Mouse (Mus musculus): ENCODE measurements around the gene Ddx46. TPM values are rescaled to one million over a fixed set of nuclear protein-coding genes. Genes with fewer than 3 reads are reported as not detected.

Gene Ddx46
- polyA plus RNA-seq, 1 experiment from 2014 or later = 50.8 TPM

GRCm38 (mm10) chr13:55721516-55721915 is 86.7 kb downstream of the Ddx46 start:
- Histone ChIP-seq H3K4me3 (ENCODE audit: low read depth, low read length) (no peak overlapping the region), H3K4me1 (replicated peaks; ENCODE audit: control insufficient read depth, insufficient read depth, low read length) (no peaks in the 10 kb centered on the region), H3K4me2 (replicated peaks; ENCODE audit: low read depth, low read length) (no peak overlapping the region), H3K27me3 (ENCODE audit: control insufficient read depth, insufficient read depth, low read length) (no peaks in the 10 kb centered on the region), H3K9me3 (ENCODE audit: control insufficient read depth, low read length) (no peaks in the 10 kb centered on the region), H3K9ac (ENCODE audit: low read depth, low read length) (no peak overlapping the region), H3K27ac (ENCODE audit: low read depth, low read length) (no peak overlapping the region), H3K36me3 (ENCODE audit: control insufficient read depth, insufficient read depth, low read length) (peaks cover 7% of the 10 kb centered on the region; the same call in 1 of the 2 replicates)
- DNase-seq (ENCODE audit: low spot score) = no peak
- WGBS = 75% methylated on average over 8 of the region's 8 CpGs
- ATAC-seq (ENCODE audit: low FRiP score) = no peak

- WGBS = 90% methylated on average over 2 of the region's 2 CpGs
- Histone ChIP-seq H3K27ac (ENCODE audit: low read depth, low read length) (no peak overlapping the region), H3K9ac (ENCODE audit: low read depth, low read length) (no peak overlapping the region), H3K4me1 (replicated peaks; ENCODE audit: control insufficient read depth, insufficient read depth, low read length) (no peaks in the 10 kb centered on the region), H3K9me3 (ENCODE audit: control insufficient read depth, low read length) (no peaks in the 10 kb centered on the region), H3K27me3 (ENCODE audit: control insufficient read depth, insufficient read depth, low read length) (no peaks in the 10 kb centered on the region), H3K4me2 (replicated peaks; ENCODE audit: low read depth, low read length) (no peak overlapping the region), H3K36me3 (ENCODE audit: control insufficient read depth, insufficient read depth, low read length) (peaks cover 7% of the 10 kb centered on the region; the same call in 1 of the 2 replicates), H3K4me3 (ENCODE audit: low read depth, low read length) (no peak overlapping the region)
- no peak for ATAC-seq (ENCODE audit: low FRiP score)
- DNase-seq (ENCODE audit: low spot score) = no peak
Observed at GRCm38 (mm10) chr13:55721995-55722394, 87.2 kb downstream of the Ddx46 start.

GRCm38 (mm10) chr13:55726598-55727119 is 91.8 kb downstream of the Ddx46 start:
- no peak for DNase-seq (ENCODE audit: low spot score)
- H3K36me3 ChIP-seq (ENCODE audit: control insufficient read depth, insufficient read depth, low read length) = peaks cover 4% of the 10 kb centered on the region; the same call in 1 of the 2 replicates
- H3K4me1 ChIP-seq (replicated peaks; ENCODE audit: control insufficient read depth, insufficient read depth, low read length) = no peaks in the 10 kb centered on the region
- H3K9me3 ChIP-seq (ENCODE audit: control insufficient read depth, low read length) = no peaks in the 10 kb centered on the region
- 3% methylated on average over 4 of the region's 4 CpGs for WGBS
- peak overlapping the region; percentile 58 for H3K4me3 ChIP-seq (ENCODE audit: low read depth, low read length)
- H3K4me2 ChIP-seq (replicated peaks; ENCODE audit: low read depth, low read length) = peak overlapping the region; percentile 58
- H3K27ac ChIP-seq (ENCODE audit: low read depth, low read length) = peak overlapping the region; percentile 96
- ATAC-seq (ENCODE audit: low FRiP score) = no peak
- no peaks in the 10 kb centered on the region for H3K27me3 ChIP-seq (ENCODE audit: control insufficient read depth, insufficient read depth, low read length)
- peak overlapping the region; percentile 77 for H3K9ac ChIP-seq (ENCODE audit: low read depth, low read length)

DNA sequence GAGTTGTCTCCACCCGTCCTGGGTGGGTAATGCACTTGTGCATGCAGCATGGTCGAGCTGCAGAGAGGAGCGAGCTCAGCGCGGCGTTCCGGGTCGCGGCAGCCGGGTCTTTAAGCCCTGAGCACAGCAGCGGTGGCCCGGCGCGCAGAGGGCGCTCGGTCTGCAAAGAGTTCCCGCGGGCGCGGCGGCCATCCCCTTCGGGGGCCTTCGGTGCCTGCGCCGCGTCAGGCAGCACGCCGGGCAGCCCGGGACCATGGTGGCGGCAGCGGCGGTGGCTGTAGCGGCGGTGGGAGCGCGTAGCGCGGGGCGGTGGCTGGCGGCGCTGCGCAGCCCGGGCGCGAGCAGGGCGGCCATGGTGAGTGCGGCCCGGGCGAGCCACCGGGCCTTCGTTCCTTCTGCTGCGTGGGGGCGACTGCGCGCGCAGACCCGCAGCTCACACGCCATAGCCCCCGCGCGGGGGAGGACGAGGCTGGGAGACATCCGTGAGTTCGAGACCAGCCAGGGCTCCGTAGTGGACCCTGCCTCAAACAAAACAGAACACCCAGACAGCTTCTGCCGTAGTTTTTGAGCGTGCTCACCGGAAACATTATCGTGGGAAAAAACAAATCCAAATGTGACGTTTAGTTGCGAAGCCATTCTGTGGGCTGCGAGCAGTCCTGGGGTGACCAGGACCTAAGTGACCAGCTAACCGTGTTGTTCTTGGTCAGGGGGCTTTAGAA is 92.5 kb downstream of the Ddx46 start, which contains the start of gene Pcbd2:
Gene Pcbd2 (plus strand): TSS at position 249 of the 719 bp plus-strand sequence.
- Histone ChIP-seq H3K4me1 (replicated peaks; ENCODE audit: control insufficient read depth, insufficient read depth, low read length) (no peaks in the 10 kb centered on the region), H3K4me3 (ENCODE audit: low read depth, low read length) (peak within 1 kb of the TSS; percentile 58), H3K4me2 (replicated peaks; ENCODE audit: low read depth, low read length) (peak within 1 kb of the TSS; percentile 58), H3K9ac (ENCODE audit: low read depth, low read length) (peak within 1 kb of the TSS; percentile 77), H3K27me3 (ENCODE audit: control insufficient read depth, insufficient read depth, low read length) (no peaks in the 10 kb centered on the region), H3K27ac (ENCODE audit: low read depth, low read length) (peak within 1 kb of the TSS; percentile 96), H3K9me3 (ENCODE audit: control insufficient read depth, low read length) (no peaks in the 10 kb centered on the region), H3K36me3 (ENCODE audit: control insufficient read depth, insufficient read depth, low read length) (0 out of 2 replicates have a peak, but pooled peaks cover 2% of the 10 kb centered on the region)
- ATAC-seq (ENCODE audit: low FRiP score) (peak; percentile 90), DNase-seq (ENCODE audit: low spot score) (peak; percentile 85)
- WGBS = under 1% methylated on average over 55 of the region's 73 CpGs

DNA sequence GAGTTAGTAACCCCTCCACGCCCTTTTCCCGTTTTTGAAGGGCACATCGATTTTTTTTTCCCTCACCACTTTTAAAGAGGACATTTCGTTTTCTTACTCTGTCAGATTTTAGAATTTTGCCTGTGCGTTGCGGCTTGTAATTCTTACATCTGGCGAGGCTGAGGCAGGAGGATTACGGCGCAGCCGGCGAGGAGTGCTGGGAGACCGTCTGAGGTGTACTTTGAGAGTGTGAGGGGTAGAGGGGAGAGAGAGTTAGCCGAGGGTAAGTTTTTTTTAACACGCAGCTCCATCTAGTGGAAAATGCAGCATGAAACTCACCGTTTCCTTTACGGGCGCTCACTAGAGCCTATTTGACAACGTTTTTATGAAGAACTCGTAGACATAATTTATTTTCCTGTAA is 93.0 kb downstream of the Ddx46 start:
- Histone ChIP-seq H3K27me3 (ENCODE audit: control insufficient read depth, insufficient read depth, low read length) (no peaks in the 10 kb centered on the region), H3K27ac (ENCODE audit: low read depth, low read length) (peak overlapping the region; percentile 96), H3K36me3 (ENCODE audit: control insufficient read depth, insufficient read depth, low read length) (0 out of 2 replicates have a peak, but pooled peaks cover 2% of the 10 kb centered on the region), H3K4me1 (replicated peaks; ENCODE audit: control insufficient read depth, insufficient read depth, low read length) (no peaks in the 10 kb centered on the region), H3K4me2 (replicated peaks; ENCODE audit: low read depth, low read length) (peak overlapping the region; percentile 58), H3K9me3 (ENCODE audit: control insufficient read depth, low read length) (no peaks in the 10 kb centered on the region), H3K9ac (ENCODE audit: low read depth, low read length) (peak overlapping the region; percentile 77), H3K4me3 (ENCODE audit: low read depth, low read length) (peak overlapping the region; percentile 58)
- peak; percentile 75 for DNase-seq (ENCODE audit: low spot score)
- 5% methylated on average over 19 of the region's 19 CpGs for WGBS
- peak; percentile 72 for ATAC-seq (ENCODE audit: low FRiP score)

DNA sequence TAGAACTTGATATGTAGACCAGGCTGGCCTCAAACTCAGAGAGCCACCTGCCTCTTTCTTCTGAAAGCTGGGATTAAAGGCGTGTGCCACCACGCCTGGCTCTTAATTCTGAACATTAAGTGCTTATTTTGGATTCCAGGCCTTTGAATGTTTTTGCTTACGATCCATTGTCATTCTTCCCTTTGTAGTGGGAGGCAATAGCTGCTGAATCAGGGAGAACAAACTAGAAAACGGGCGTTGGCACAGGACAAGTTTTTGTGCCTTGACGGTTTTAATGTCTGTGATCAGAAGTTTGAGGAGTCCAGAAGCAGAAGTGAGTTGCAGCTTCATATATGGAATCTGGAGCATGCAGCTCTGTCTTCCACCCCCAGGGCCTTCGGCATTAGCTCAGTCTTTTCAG is 95.9 kb downstream of the Ddx46 start:
- H3K4me1 ChIP-seq (replicated peaks; ENCODE audit: control insufficient read depth, insufficient read depth, low read length) = no peaks in the 10 kb centered on the region
- DNase-seq (ENCODE audit: low spot score) = no peak
- no peak overlapping the region for H3K4me2 ChIP-seq (replicated peaks; ENCODE audit: low read depth, low read length)
- WGBS = 92% methylated on average over 7 of the region's 7 CpGs
- 0 out of 2 replicates have a peak, but pooled peaks cover 2% of the 10 kb centered on the region for H3K36me3 ChIP-seq (ENCODE audit: control insufficient read depth, insufficient read depth, low read length)
- H3K9me3 ChIP-seq (ENCODE audit: control insufficient read depth, low read length) = no peaks in the 10 kb centered on the region
- H3K4me3 ChIP-seq (ENCODE audit: low read depth, low read length) = no peak overlapping the region
- H3K27ac ChIP-seq (ENCODE audit: low read depth, low read length) = no peak overlapping the region
- no peak overlapping the region for H3K9ac ChIP-seq (ENCODE audit: low read depth, low read length)
- H3K27me3 ChIP-seq (ENCODE audit: control insufficient read depth, insufficient read depth, low read length) = no peaks in the 10 kb centered on the region
- ATAC-seq (ENCODE audit: low FRiP score) = no peak

Other genes with a start within 250 kb of the Ddx46 start
- gene Slc34a1, start 236.8 kb upstream of the Ddx46 start, polyA plus RNA-seq (2014; fragmentation: Nextera tagmentation; extraction: Ambion mirVana) = not detected in 2 replicates
- gene Pfn3, start 219.8 kb upstream of the Ddx46 start, polyA plus RNA-seq (2014; fragmentation: Nextera tagmentation; extraction: Ambion mirVana) = not detected in 2 replicates
- gene F12, start 208.2 kb upstream of the Ddx46 start, polyA plus RNA-seq (2014; fragmentation: Nextera tagmentation; extraction: Ambion mirVana) = 0.28 TPM in 1 of 2 replicates, not detected in the other
- 37.6 and 52.3 TPM in 2 replicates for gene Grk6, start 190.0 kb upstream of the Ddx46 start, polyA plus RNA-seq (2014; fragmentation: Nextera tagmentation; extraction: Ambion mirVana)
- 2.4 and 2.5 TPM in 2 replicates for gene Prr7, start 170.8 kb upstream of the Ddx46 start, polyA plus RNA-seq (2014; fragmentation: Nextera tagmentation; extraction: Ambion mirVana)
- 277 and 314 TPM in 2 replicates for gene Dbn1, start 146.9 kb upstream of the Ddx46 start, polyA plus RNA-seq (2014; fragmentation: Nextera tagmentation; extraction: Ambion mirVana)
- 135 and 152 TPM in 2 replicates for gene Pdlim7, start 121.4 kb upstream of the Ddx46 start, polyA plus RNA-seq (2014; fragmentation: Nextera tagmentation; extraction: Ambion mirVana)
- 2.2 and 2.8 TPM in 2 replicates for gene Dok3, start 105.7 kb upstream of the Ddx46 start, polyA plus RNA-seq (2014; fragmentation: Nextera tagmentation; extraction: Ambion mirVana)
- 67.6 and 75.0 TPM in 2 replicates for gene Ddx41, start 98.4 kb upstream of the Ddx46 start, polyA plus RNA-seq (2014; fragmentation: Nextera tagmentation; extraction: Ambion mirVana)
- 44.5 and 45.9 TPM in 2 replicates for gene Fam193b, start 63.9 kb upstream of the Ddx46 start, polyA plus RNA-seq (2014; fragmentation: Nextera tagmentation; extraction: Ambion mirVana)
- gene Tmed9, start 61.3 kb upstream of the Ddx46 start, polyA plus RNA-seq (2014; fragmentation: Nextera tagmentation; extraction: Ambion mirVana) = 50.1 and 63.8 TPM in 2 replicates
- gene B4galt7, start 35.1 kb upstream of the Ddx46 start, polyA plus RNA-seq (2014; fragmentation: Nextera tagmentation; extraction: Ambion mirVana) = 23.2 and 27.7 TPM in 2 replicates
- gene Caml, start 12.0 kb upstream of the Ddx46 start, polyA plus RNA-seq (2014; fragmentation: Nextera tagmentation; extraction: Ambion mirVana) = 70.5 and 73.4 TPM in 2 replicates
- 69.5 and 74.3 TPM in 2 replicates for gene B230219D22Rik, start 58.1 kb downstream of the Ddx46 start, polyA plus RNA-seq (2014; fragmentation: Nextera tagmentation; extraction: Ambion mirVana)
- gene Txndc15, start 79.6 kb downstream of the Ddx46 start, polyA plus RNA-seq (2014; fragmentation: Nextera tagmentation; extraction: Ambion mirVana) = 103 and 108 TPM in 2 replicates
- gene Pcbd2, start 92.3 kb downstream of the Ddx46 start, polyA plus RNA-seq (2014; fragmentation: Nextera tagmentation; extraction: Ambion mirVana) = 27.9 and 29.9 TPM in 2 replicates
- 0.15 TPM in 1 of 2 replicates, not detected in the other for gene Catsper3, start 149.5 kb downstream of the Ddx46 start, polyA plus RNA-seq (2014; fragmentation: Nextera tagmentation; extraction: Ambion mirVana)
- 0.25 and 0.43 TPM in 2 replicates for gene Pitx1, start 201.2 kb downstream of the Ddx46 start, polyA plus RNA-seq (2014; fragmentation: Nextera tagmentation; extraction: Ambion mirVana)

Data from hindbrain, embryonic 11.5 days (tissue).